Mouse (Mus musculus) embryo, embryonic 11 days (tissue): ENCODE measurements around the gene Fancg.

ENCODE experiments used
- DNase-seq: peaks from one replicate; pipeline ENCODE4 v3.0.0-alpha.2; 2015

Fancg gene

GRCm38 (mm10) chr4:43010161-43011038 lies at the start of gene Fancg:
TSS of gene Fancg (minus strand) at chr4:43010506.
- DNase-seq: peak; percentile 94

DNA sequence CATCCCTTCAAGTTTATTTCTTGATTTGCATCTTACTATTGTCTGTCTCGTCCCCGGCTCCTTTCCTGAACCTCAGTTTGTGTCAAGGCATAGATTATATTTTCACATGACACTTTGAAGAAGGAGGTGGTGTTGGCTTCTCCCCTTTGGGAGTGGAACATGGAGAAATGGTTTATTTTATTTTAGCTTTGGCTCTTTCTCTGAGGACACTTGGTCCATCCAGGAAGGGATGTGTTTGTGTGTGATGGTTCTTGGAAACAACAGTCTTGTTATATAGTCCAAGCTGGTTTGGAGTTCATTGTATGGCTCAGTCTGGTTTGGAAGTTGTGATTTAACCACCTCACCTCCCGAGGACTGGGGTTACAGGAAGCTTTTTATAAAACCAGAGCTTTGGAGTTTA lies 49.4 kb upstream of the Fancg start:
- no peak for DNase-seq

DNA sequence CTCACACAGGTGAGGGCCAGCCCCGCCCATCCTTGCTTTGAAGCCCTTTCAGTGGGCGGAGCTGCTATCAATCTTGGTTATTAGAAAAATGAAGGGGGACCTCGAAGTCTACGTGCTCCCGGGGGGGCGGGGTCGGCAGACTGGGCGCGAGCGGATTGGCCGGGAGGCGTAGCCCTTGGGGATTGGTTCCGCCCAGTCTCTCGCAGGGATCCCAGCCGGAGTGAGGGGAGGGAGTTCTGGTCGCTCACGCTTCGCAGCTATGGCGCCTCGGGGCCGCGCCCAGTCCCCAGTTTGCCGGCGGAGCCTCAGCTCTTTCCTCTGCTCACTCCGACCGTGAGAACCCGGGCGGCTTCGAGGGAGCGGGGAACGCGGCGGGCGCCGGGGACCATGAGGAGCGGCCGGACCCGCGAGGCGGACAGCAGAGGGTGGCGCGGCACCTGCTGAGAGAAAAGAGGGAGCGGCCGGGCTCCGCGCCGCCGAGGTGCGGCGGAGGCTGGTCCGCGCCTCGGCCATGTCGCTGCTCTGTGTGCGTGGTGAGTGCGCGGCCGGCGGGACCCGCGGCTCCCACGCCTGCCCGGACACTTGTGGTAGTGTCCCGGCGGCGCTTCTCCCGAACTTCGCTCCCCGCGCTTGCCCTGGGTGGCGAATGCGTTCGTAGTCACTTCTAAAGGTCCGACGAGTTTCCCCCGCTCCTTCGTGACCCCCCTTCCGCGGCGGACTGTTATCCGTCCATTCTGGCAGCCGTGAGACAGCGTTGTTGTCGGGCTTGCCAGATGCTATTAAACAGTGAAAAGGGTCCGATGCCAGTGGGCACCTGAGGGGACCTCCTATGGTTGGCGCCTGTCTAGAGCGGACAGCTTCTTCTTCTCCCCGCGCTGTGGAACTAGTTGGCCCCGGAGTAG lies 48.7 kb upstream of the Fancg start, which contains the start of gene Unc13b:
Gene Unc13b (plus strand): TSS at position 201 of the 902 bp plus-strand sequence.
- DNase-seq: peak; percentile 95

DNA sequence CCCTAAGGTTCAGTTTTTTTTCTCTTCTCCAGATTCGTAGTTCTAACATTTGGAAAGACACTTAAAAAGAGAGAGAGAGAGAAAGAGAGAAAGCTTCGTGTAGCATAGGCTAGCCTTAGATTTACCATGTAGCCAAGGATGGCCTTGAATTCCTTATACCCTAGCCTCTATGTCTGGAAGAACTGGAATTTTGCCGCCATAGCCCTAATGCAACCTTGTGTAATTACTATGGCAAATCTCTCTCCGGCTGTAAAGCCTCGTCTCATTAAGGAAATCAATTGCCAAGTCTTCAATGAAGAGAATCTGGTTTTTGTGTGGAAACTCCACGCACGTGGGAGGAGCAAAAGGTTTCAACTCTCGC lies 48.1 kb upstream of the Fancg start:
- DNase-seq: no peak

DNA sequence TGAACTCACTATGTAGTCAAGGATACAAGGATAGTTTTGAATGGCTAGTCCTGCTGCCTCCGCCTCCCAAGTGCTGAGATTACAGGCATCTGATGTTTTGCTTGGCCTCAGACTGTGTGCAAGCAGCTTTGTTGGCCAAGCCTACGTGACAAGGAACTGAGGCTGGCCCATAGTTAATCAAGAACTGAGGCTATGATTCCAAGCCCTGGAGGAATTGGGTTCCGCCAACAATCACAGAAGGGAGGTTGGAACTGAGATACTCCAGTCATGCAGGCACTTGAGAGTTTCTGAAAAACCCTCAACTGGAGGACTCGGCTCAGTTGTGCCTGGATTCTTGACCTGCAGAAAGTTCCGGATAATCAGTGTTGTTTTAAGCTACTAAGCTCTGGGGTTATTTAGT lies 47.3 kb upstream of the Fancg start:
- DNase-seq: no peak

GRCm38 (mm10) chr4:43052627-43053026 lies 42.3 kb upstream of the Fancg start:
- DNase-seq: peak; percentile 83

GRCm38 (mm10) chr4:43047231-43047630 lies 36.9 kb upstream of the Fancg start:
- peak; percentile 91 for DNase-seq

DNA sequence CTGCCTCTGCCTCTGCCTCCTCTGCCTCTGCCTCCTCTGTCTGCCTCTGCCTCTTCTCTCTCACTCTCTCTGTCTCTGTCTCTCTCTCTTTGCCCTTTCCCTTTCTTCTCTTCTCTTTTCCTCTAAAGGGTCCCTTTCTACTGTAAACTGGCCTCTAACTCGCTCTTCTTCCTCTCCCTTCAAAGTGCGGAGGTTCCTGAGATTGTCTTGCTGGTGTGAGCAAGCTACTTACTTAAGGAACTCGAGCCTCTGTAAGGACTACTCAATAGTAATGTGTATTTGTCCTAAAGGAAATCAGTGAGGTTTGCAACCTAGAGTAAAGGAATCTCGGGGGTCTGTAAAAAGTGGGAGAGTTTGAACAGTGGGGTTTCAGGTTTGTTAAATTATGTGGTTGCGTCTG lies 36.3 kb upstream of the Fancg start:
- DNase-seq: no peak

- peak; percentile 98 for DNase-seq
These were observed 35.5 kb upstream of the Fancg start, which contains the start of gene Fam214b for GRCm38 (mm10) chr4:43045659-43046302. TSS of gene Fam214b (minus strand) at chr4:43046220.

DNA sequence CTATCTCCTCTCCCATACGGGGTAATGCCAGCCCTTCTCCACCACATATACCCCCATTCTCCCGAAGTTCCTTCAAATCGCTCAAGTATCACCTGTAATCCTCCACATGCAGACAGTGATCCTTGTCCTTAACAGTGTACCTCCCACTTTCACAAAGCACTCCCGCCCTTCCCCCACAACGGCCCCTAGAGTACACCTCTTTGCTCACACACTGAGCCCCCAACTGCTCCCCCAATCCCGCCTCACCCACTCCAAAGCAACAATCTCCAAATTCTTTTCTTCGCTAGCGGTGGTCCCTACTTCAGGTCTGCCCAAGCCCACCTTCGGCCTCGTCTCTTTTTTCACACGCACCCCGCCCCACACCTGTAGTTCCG lies 35.0 kb upstream of the Fancg start:
- no peak for DNase-seq

GRCm38 (mm10) chr4:43044673-43045072 lies 34.4 kb upstream of the Fancg start:
- peak; percentile 24 for DNase-seq

DNA sequence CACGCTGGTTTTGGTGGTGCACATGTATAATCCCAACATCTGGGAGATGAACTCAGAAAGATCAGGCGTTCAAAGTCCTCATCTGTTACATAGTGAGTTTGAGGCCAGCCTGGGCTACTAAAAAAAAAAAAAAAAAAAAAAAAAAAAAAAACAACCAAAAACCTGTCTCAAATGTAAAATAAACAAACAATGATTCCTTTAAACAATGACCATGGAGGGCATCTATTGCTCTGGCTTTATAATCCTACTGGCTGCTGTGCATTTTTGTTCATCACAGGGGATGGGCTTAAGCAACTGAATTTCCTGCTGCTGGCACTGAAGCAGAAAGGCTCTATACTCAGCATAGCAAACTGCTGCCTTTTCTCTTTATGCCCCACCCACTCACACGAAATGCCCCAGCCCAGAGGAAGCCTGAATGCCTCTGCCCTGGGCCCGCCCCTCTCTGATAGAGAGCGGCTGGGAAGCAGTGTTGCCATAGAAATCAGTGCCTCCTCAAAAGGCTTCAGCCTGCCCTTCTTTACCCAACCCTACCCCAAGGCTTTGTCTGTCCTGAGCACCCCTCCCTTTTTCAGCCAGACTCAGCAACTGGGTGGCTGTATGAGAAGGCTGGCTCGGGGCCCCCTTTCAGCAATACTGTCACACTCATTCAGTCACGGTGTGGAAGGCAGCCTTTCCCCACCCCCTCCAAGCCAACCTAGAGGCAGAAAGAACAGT lies 33.5 kb upstream of the Fancg start:
- peak; percentile 90 for DNase-seq

DNA sequence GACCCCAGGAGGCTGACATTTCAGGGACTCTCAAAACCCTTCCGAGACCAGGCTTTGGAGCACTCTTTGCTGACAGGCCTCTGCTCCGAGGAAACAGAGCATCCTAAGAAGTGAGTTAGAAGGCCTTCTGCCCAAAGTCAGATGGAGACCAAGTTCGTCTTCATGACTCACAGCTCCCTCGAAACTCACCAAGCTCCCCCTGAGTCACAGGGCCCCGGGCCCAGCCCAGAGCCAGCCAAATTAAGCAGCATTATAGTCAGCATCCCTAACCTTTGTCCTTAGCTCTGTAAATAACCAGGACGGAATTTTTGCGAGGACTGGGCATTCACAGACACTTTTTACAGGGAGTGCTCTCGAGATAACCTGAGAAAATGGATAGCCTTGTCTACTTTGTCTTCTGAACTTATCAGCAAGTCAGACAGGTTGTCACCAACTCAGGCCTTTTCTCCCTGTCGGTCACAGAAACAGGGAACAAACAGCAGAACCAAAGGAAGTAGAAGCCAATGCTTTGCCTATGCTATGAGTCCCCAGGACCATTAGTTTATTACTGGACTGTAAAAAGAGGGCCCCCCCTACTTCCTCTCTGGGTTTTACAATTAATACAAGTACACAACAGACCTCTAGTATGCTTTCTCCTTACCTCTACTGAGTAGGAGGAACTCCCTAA lies 30.7 kb upstream of the Fancg start:
- DNase-seq: no peak

GRCm38 (mm10) chr4:43040114-43040572 lies 29.8 kb upstream of the Fancg start:
- DNase-seq: peak; percentile 97

GRCm38 (mm10) chr4:43039609-43040008 lies 29.3 kb upstream of the Fancg start:
- no peak for DNase-seq

- DNase-seq: no peak
These were observed 28.5 kb upstream of the Fancg start for GRCm38 (mm10) chr4:43038567-43039495.

- DNase-seq: no peak
These were observed 27.7 kb upstream of the Fancg start for GRCm38 (mm10) chr4:43037860-43038566.

- no peak for DNase-seq
These were observed 26.1 kb upstream of the Fancg start for GRCm38 (mm10) chr4:43036356-43036755.

- DNase-seq: no peak
These were observed 25.5 kb upstream of the Fancg start for GRCm38 (mm10) chr4:43035851-43036250.

DNA sequence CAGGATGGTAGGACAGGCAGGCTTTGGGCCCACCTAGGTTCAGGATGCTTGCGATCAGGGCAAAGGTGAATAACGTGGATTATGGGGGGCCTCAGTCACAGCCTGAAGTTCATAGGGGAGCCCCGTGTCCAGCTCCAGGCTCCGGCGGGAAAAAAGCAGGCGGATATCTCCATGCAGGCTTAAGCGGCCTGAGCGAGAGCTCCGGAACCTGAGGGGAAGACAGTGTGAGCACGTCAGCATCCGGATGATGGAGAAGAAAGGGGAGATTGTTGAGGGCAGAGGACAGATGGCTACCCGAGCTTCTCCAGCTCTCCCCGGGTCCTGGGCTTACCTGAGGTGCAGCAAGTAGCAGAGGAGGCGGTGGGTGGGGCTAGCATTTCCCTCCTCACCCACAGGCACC lies 23.2 kb upstream of the Fancg start:
- no peak for DNase-seq
